Mouse (Mus musculus): ENCODE results near the gene Camta2.

Camta2 gene

GRCm38 (mm10) chr11:70666687-70667086 is 21.2 kb downstream of the Camta2 start:
- in situ Hi-C loops (cut with MboI, MseI) = loop anchor here (25.0 kb wide), 1 partner anchor 1254 kb away; the partner anchor contains the start of gene Kdm6b

DNA sequence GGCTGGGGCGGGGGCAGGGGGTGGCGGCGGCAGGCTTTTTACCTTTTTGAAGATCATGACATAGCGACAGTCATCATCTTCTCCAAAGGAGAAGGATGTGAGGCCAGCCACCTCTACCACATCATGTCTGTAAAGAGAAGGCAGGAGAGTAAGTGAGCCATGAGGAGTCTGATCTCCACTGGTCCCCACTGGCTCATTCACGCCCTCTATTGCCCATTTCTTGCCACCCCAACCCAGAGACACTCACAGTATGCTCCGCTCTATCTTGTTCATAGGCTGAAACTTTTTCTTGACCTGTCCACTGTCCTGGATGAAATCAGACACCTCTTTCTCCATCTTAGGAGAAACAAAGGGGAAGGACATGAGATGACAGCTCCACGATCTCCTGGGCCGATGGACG is 23.2 kb downstream of the Camta2 start:
- in situ Hi-C loops (cut with MboI, MseI) = loop anchor here (25.0 kb wide), 1 partner anchor 1252 kb away; the partner anchor contains the start of gene Kdm6b

DNA sequence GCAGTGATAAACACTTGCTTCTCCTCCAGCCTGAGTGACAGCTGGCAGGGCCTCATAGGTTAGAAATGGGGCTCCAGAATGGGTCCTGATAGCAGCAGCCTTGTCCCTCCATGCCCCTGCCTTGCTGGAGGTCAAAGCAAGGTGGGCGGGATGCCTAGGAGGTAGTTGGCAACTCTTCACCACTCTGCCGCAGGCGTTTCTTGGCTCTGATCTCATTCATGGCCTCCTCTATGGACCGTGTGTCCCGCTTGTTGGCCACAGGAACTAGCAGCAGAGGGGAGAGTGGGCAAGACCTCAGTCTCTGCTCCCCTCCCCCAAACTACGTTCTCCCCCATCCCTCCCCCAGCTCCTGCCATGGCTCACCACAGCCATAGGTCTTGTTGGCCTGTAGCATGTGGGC is 23.9 kb downstream of the Camta2 start:
- in situ Hi-C loops (cut with MboI, MseI) = loop anchor here (25.0 kb wide), 1 partner anchor 1252 kb away; the partner anchor contains the start of gene Kdm6b

DNA sequence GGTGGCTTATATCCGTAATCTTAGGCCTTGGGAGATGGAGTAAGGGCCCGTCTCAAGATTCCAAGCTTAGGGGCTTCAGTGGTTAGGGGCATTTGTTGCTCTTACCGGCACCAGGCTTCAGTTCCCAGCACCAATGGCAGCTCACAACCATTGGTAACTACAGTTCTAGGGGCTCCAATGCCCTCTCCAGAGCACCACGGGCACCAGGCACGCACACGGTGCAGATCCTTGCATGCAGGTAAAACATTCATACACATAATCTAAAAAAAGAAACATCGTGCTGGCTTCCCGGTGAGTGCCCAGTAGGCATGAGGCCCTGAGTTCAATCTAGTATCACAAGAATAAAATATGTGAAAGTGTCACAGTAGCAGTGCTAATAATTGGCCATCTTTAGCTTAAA is 24.8 kb downstream of the Camta2 start:
- in situ Hi-C loops (cut with MboI, MseI) = loop anchor here (25.0 kb wide), 1 partner anchor 1251 kb away; the partner anchor contains the start of gene Kdm6b

GRCm38 (mm10) chr11:70660571-70660970 is 27.3 kb downstream of the Camta2 start:
- in situ Hi-C loops (cut with MboI, MseI) = loop anchor here (25.0 kb wide), 1 partner anchor 1248 kb away; the partner anchor contains the start of gene Kdm6b

- in situ Hi-C loops (cut with MboI, MseI) = loop anchor here (25.0 kb wide), 1 partner anchor 1247 kb away; the partner anchor contains the start of gene Kdm6b
Observed at GRCm38 (mm10) chr11:70658942-70659341, 29.0 kb downstream of the Camta2 start.

GRCm38 (mm10) chr11:70658521-70658920 is 29.4 kb downstream of the Camta2 start:
- in situ Hi-C loops (cut with MboI, MseI) = loop anchor here (25.0 kb wide), 1 partner anchor 1246 kb away; the partner anchor contains the start of gene Kdm6b

DNA sequence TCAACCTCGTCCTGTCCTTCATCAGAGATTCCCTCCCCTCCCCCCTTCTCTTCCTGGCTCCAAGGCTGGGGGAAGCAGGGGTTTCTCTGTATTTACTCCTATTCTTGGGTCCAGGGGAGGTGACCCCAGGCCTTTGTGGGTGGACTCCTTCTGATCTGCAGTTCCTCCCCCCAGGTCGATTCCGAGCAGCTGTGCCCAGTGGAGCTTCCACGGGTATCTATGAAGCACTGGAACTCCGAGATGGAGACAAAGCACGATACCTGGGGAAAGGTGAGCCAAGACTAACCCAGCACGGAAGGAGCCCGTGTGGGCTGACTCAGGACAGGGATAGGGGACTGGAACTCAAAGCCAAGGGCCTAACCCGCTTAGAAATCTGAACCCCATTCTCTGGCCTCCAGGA is 29.9 kb downstream of the Camta2 start:
- in situ Hi-C loops (cut with MboI, MseI) = loop anchor here (25.0 kb wide), 1 partner anchor 1246 kb away; the partner anchor contains the start of gene Kdm6b

DNA sequence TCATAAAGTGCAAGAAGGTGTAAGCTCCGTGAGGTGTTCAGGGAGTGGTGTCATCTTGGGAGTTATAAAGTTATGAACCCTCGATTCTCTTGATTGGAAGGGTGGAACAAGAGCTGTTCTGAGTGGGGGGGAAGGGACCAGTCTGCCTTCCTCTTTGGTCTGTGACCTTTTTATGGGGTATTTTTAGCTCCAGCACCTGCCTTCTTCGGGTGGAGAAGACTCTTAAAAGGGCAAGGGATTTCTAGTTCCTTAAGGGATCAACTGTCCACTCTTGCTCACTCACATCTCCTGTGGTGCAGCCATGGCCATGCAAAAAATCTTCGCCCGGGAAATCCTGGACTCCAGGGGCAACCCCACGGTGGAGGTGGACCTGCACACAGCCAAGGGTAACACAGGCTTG is 30.3 kb downstream of the Camta2 start:
- in situ Hi-C loops (cut with MboI, MseI) = loop anchor here (25.0 kb wide), 1 partner anchor 1245 kb away; the partner anchor contains the start of gene Kdm6b

DNA sequence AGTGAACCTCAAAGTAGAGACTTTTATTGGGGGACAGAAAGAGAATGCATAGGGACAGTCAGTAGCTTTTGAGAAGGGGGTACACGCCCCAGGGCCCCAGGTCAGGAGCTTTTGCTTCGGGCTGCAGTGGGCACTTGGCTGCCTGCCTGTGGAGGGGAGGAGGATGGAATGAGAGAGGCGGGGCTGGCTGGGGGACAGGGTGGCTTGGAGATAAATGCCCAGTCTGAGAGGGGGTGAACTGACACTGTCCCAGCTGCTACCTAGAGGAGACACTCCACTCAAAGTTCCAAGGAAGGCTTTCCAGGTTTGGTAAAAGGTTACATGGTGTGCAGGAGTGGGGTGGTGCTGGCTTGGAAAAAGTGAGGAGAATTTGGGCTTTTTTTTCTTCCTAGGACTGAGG is 30.9 kb downstream of the Camta2 start, which contains the start of gene Eno3:
TSS of gene Eno3 (plus strand) at position 239 of the 400 bp plus-strand sequence.
- in situ Hi-C loops (cut with MboI, MseI) = loop anchor here (25.0 kb wide), 1 partner anchor 1245 kb away; the partner anchor contains the start of gene Kdm6b

DNA sequence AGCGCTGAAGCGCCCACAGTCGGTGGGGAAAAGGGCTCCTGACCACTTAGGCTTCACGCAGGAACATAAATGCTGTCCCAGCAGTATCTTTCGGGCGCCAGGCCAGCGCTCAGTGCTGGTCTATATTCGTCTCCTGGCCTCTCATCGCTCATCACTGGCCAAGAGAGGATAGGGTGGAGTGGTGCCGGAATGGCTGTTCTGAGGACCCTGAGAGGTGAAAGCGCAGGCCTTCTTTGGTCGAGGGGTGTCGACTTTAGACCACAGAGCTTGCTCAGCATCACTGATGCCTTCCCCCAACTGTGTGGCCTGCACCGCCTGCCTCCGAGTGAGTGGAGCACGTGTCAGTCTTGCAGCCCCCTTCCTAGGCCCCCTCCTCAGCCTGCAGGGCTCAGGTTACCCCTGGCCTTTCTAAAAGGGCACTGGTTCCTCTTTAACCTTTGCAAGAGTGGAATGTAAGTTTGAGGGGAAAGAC is 31.4 kb downstream of the Camta2 start:
- in situ Hi-C loops (cut with MboI, MseI) = loop anchor here (25.0 kb wide), 1 partner anchor 1244 kb away; the partner anchor contains the start of gene Kdm6b

GRCm38 (mm10) chr11:70655571-70656455 is 32.1 kb downstream of the Camta2 start:
- in situ Hi-C loops (cut with MboI, MseI) = loop anchor here (25.0 kb wide), 1 partner anchor 1244 kb away; the partner anchor contains the start of gene Kdm6b

GRCm38 (mm10) chr11:70654923-70655570 is 32.9 kb downstream of the Camta2 start:
- in situ Hi-C loops (cut with MboI, MseI) = loop anchor here (5.0 to 25.0 kb wide), 2 partner anchors 47 to 1243 kb away; partner anchors contain the start of genes Inca1, Kdm6b and Kif1c

- in situ Hi-C loops (cut with MboI, MseI) = loop anchor here (5.0 to 25.0 kb wide), 2 partner anchors 48 to 1242 kb away; partner anchors contain the start of genes Inca1, Kdm6b and Kif1c
Observed at GRCm38 (mm10) chr11:70654198-70654922, 33.5 kb downstream of the Camta2 start, which contains the start of gene Pfn1. Pfn1 (minus strand) TSS chr11:70654644.

DNA sequence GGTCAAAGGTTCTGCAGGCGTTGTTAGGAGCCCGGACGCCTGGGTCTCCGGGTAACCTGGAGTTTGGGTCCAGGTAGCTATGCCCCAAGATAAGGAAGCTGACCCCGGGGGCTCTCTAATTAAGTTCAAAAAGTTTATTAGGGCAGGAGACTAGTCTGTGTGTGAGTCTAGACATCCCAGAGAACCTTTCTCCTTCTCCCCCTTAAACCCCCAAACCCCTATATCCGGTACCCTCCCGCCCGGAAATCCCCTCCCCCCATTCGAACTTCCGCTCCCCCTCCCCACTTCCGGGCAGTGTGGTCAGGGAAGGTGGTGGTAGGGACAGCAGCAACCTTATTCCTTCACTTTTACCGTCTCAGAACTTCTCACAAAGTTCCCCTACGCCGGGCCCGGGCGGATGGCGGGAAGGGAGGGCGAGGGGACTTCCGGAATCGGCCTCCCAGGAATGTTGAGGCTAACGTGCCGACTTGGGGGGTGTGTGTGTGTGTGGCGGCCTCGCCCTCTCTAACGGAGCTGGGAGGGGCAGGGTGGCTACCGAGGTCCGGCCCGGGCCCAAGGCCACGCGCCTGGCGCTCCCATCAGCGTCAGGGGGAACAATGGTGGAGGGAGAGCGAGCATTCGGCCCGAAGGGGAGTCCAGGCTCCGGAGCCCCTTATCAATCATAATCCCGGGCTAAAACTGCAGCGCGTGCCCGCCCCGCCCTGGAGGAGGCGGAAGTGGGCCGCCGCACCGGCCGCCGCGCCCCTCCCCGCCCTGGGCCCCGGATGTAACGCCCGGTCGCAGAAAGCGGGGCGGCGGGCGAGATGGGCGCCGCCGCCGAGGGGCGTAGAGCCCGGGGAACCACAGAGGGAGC is 34.3 kb downstream of the Camta2 start:
- in situ Hi-C loops (cut with MboI, MseI) = loop anchor here (5.0 to 25.0 kb wide), 2 partner anchors 49 to 1241 kb away; partner anchors contain the start of genes Inca1, Kdm6b and Kif1c

DNA sequence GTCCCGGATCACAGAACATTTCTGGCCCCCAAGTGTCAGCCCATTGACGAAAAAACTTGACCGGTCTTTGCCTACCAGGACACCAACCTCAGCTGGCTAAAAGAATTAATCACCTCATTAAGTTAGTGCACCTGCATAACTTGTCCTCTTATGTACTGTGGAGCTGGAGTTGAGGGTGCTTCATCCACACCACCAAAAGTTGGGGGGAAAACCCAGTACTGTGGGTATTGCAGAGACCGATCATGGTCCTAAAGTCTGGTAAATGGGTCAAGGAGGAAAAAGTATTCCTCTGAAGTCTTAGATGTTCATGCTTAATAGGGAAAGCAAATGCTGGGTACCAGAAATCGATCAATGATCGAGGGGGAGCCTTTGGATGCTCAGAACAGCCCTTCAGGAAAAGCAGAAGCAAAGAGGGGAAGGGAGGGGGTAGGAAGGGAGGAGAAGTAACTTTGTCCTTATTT is 35.0 kb downstream of the Camta2 start:
- in situ Hi-C loops (cut with MboI, MseI) = loop anchor here (5.0 to 25.0 kb wide), 2 partner anchors 49 to 1241 kb away; partner anchors contain the start of genes Inca1, Kdm6b and Kif1c

GRCm38 (mm10) chr11:70652029-70652883 is 35.6 kb downstream of the Camta2 start:
- in situ Hi-C loops (cut with MboI, MseI) = loop anchor here (5.0 to 25.0 kb wide), 2 partner anchors 50 to 1240 kb away; partner anchors contain the start of genes Inca1, Kdm6b and Kif1c

- in situ Hi-C loops (cut with MboI, MseI) = loop anchor here (5.0 to 25.0 kb wide), 2 partner anchors 51 to 1239 kb away; partner anchors contain the start of genes Inca1, Kdm6b and Kif1c
Observed at GRCm38 (mm10) chr11:70651391-70651790, 36.5 kb downstream of the Camta2 start.
